ENCODE assay signal across 18 mouse cellular contexts in genomic region chr15:91056866-91057342, GRCm38 (mm10). TPM values are rescaled to one million over a fixed set of nuclear protein-coding genes. Genes with fewer than 3 reads are reported as not detected.
A peak's percentile ranks its signal among the peaks of the same experiment; 100 is the strongest.
DNase-seq lines count a peak whose midpoint lies in the region; ATAC-seq and TF ChIP-seq lines count a peak whose summit lies in the region.
"Had no signal": no experiment of that assay in that cellular context is flagged by ENCODE, and none has a peak within 500 bp of the region (broad histone marks: within the 10 kb centered on the region; RNA-seq: fewer than 3 reads in every experiment).

No protein-coding gene starts in this region.

- peak; percentile 26 for DNase-seq in liver, adult 2 months (ENCODE audit: extremely low read depth, low read depth, low spot score)
- DNase-seq in forebrain, embryonic 11.5 days (ENCODE audit: low spot score) = no peak
- DNase-seq in forebrain, embryonic 14.5 days (ENCODE audit: low spot score) = no peak
- DNase-seq in midbrain, embryonic 14.5 days = no peak
- DNase-seq in adrenal gland, postnatal 25 days = no peak
- no peak for DNase-seq in cerebellum, adult 11 months
- DNase-seq: adrenal gland, adult 8-10 months; cerebellum, adult 9-10 months; gastrocnemius, postnatal 25 days; heart, postnatal 4 days; lung, adult 18-20 months; thymus, postnatal 4 days had no signal

- no peaks in the 10 kb centered on the region for H3K27me3 ChIP-seq in liver, adult 2 months (ENCODE audit: control insufficient read depth, insufficient read depth, low read length)
- H3K27me3 ChIP-seq in liver, embryonic 12.5 days (replicated peaks) = no peaks in the 10 kb centered on the region
- no peaks in the 10 kb centered on the region for H3K27me3 ChIP-seq in forebrain, embryonic 11.5 days (ENCODE audit: control insufficient read depth, insufficient read depth, low read length)
- H3K27me3 ChIP-seq in forebrain, embryonic 14.5 days (replicated peaks; ENCODE audit: control insufficient read depth, insufficient read depth, low read length) = no peaks in the 10 kb centered on the region
- no peaks in the 10 kb centered on the region for H3K27me3 ChIP-seq in midbrain, embryonic 14.5 days (ENCODE audit: control insufficient read depth, insufficient read depth, low read length)
- H3K27me3 ChIP-seq: limb, embryonic 12.5 days had no signal

- H3K4me3 ChIP-seq in liver, adult 2 months (ENCODE audit: insufficient read depth, low read depth, low read length) = no peak overlapping the region
- no peak overlapping the region for H3K4me3 ChIP-seq in liver, embryonic 12.5 days
- no peak overlapping the region for H3K4me3 ChIP-seq in forebrain, embryonic 11.5 days (ENCODE audit: low read depth, low read length)
- H3K4me3 ChIP-seq in forebrain, embryonic 14.5 days (ENCODE audit: low read depth, low read length) = no peak overlapping the region
- no peak overlapping the region for H3K4me3 ChIP-seq in midbrain, embryonic 14.5 days (replicated peaks; ENCODE audit: low read depth, low read length)
- H3K4me3 ChIP-seq: heart, embryonic 10.5 days; layer of hippocampus, adult 2 months; limb, embryonic 12.5 days had no signal

- H3K4me1 ChIP-seq in liver, adult 2 months (ENCODE audit: control insufficient read depth, insufficient read depth, low read length) = no peaks in the 10 kb centered on the region
- H3K4me1 ChIP-seq in liver, embryonic 12.5 days = no peaks in the 10 kb centered on the region
- H3K4me1 ChIP-seq in forebrain, embryonic 11.5 days (replicated peaks; ENCODE audit: control insufficient read depth, insufficient read depth, low read length) = peaks cover 7% of the 10 kb centered on the region; the same call in 1 of the 2 replicates
- peaks cover 18% of the 10 kb centered on the region for H3K4me1 ChIP-seq in forebrain, embryonic 14.5 days (ENCODE audit: control insufficient read depth, insufficient read depth, low read length)
- peaks cover 11% of the 10 kb centered on the region for H3K4me1 ChIP-seq in midbrain, embryonic 14.5 days (ENCODE audit: control insufficient read depth, insufficient read depth, low read length)
- H3K4me1 ChIP-seq: limb, embryonic 12.5 days had no signal

- H3K9me3 ChIP-seq in liver, embryonic 12.5 days (replicated peaks) = no peaks in the 10 kb centered on the region
- H3K9me3 ChIP-seq in forebrain, embryonic 11.5 days (ENCODE audit: control insufficient read depth, low read length) = peaks cover 3% of the 10 kb centered on the region; the same call in 1 of the 2 replicates
- H3K9me3 ChIP-seq in forebrain, embryonic 14.5 days (replicated peaks; ENCODE audit: control insufficient read depth, low read length) = peaks cover 3% of the 10 kb centered on the region; the same call in 1 of the 2 replicates
- H3K9me3 ChIP-seq in midbrain, embryonic 14.5 days (ENCODE audit: control insufficient read depth, low read length) = peaks cover 3% of the 10 kb centered on the region; the same call in 1 of the 2 replicates
- H3K9me3 ChIP-seq: heart, embryonic 10.5 days; limb, embryonic 12.5 days had no signal

- no peak for TF ChIP-seq POLR2A in liver, adult 2 months (IDR thresholded peaks at IDR 0.05; ENCODE audit: extremely low read depth, insufficient read depth, low read length)

- WGBS in liver, adult 2 months = 61% methylated on average over 3 of the region's 3 CpGs
- 55% methylated on average over 3 of the region's 3 CpGs for WGBS in liver, embryonic 12.5 days (ENCODE audit: insufficient replicate concordance)
- WGBS in forebrain, embryonic 11.5 days = 65% methylated on average over 3 of the region's 3 CpGs
- 53% methylated on average over 3 of the region's 3 CpGs for WGBS in forebrain, embryonic 14.5 days
- 52% methylated on average over 3 of the region's 3 CpGs for WGBS in midbrain, embryonic 14.5 days

- H3K79me2 ChIP-seq in liver, adult 2 months (ENCODE audit: control insufficient read depth, insufficient read depth, low read length) = no peaks in the 10 kb centered on the region

- H3K27ac ChIP-seq in liver, adult 2 months (replicated peaks; ENCODE audit: insufficient read depth, low read depth, low read length) = no peak overlapping the region
- H3K27ac ChIP-seq in liver, embryonic 12.5 days = no peak overlapping the region
- H3K27ac ChIP-seq in forebrain, embryonic 11.5 days (ENCODE audit: low read depth, low read length) = peak overlapping the region; percentile 72
- H3K27ac ChIP-seq in forebrain, embryonic 14.5 days (ENCODE audit: low read depth, low read length) = no peak overlapping the region
- H3K27ac ChIP-seq in midbrain, embryonic 14.5 days (replicated peaks; ENCODE audit: low read depth, low read length) = 0 out of 2 replicates have a peak overlapping the region, but pooled peaks have one; percentile 8
- H3K27ac ChIP-seq: heart, embryonic 10.5 days; layer of hippocampus, adult 2 months; limb, embryonic 12.5 days; macrophage had no signal

- no peak for ATAC-seq in liver, embryonic 12.5 days
- ATAC-seq in forebrain, embryonic 11.5 days (replicated peaks; ENCODE audit: low FRiP score) = peak; percentile 19; the same call in 1 of the 2 replicates
- ATAC-seq in forebrain, embryonic 14.5 days = peak; percentile 22
- ATAC-seq in midbrain, embryonic 14.5 days (ENCODE audit: low FRiP score, low TSS enrichment) = no peak

- TF ChIP-seq CTCF in liver, adult 2 months (IDR thresholded peaks at IDR 0.05; ENCODE audit: low read depth, low read length) = no peak

- no peak overlapping the region for H3K4me2 ChIP-seq in liver, embryonic 12.5 days
- H3K4me2 ChIP-seq in forebrain, embryonic 11.5 days (ENCODE audit: low read depth, low read length, severe bottlenecking) = no peak overlapping the region
- no peak overlapping the region for H3K4me2 ChIP-seq in forebrain, embryonic 14.5 days (ENCODE audit: low read length)
- no peak overlapping the region for H3K4me2 ChIP-seq in midbrain, embryonic 14.5 days (ENCODE audit: low read length)
- H3K4me2 ChIP-seq: limb, embryonic 12.5 days had no signal

- no peaks in the 10 kb centered on the region for H3K36me3 ChIP-seq in liver, adult 2 months (ENCODE audit: control insufficient read depth, insufficient read depth, low read length)
- H3K36me3 ChIP-seq in liver, embryonic 12.5 days = no peaks in the 10 kb centered on the region
- no peaks in the 10 kb centered on the region for H3K36me3 ChIP-seq in forebrain, embryonic 11.5 days (ENCODE audit: control insufficient read depth, insufficient read depth, low read length)
- no peaks in the 10 kb centered on the region for H3K36me3 ChIP-seq in forebrain, embryonic 14.5 days (ENCODE audit: control insufficient read depth, insufficient read depth, low read length)
- no peaks in the 10 kb centered on the region for H3K36me3 ChIP-seq in midbrain, embryonic 14.5 days (ENCODE audit: control insufficient read depth, insufficient read depth, low read length)
- H3K36me3 ChIP-seq: G1E; heart, embryonic 10.5 days; limb, embryonic 12.5 days had no signal

- no peak overlapping the region for H3K9ac ChIP-seq in liver, adult 2 months (ENCODE audit: low read depth, low read length)
- no peak overlapping the region for H3K9ac ChIP-seq in liver, embryonic 12.5 days
- H3K9ac ChIP-seq in forebrain, embryonic 11.5 days (ENCODE audit: low read length) = 0 out of 2 replicates have a peak overlapping the region, but pooled peaks have one; percentile 3
- H3K9ac ChIP-seq in forebrain, embryonic 14.5 days (ENCODE audit: low read length) = no peak overlapping the region
- no peak overlapping the region for H3K9ac ChIP-seq in midbrain, embryonic 14.5 days (replicated peaks; ENCODE audit: low read length)
- H3K9ac ChIP-seq: limb, embryonic 12.5 days had no signal

RNA-seq across cellular contexts. Expression of gene Kif21a, which starts 7.2 kb away (rescaled TPM):
- 40.9 and 47.9 TPM in 2 replicates for total RNA-seq in liver, adult 2 months (2014; rRNA removed)
- polyA plus RNA-seq in liver, adult 2 months (2012; rRNA removed) = 8.1 and 8.6 TPM in 2 replicates
- polyA plus RNA-seq in liver, embryonic 12.5 days (2016; fragmentation: Nextera tagmentation; extraction: Ambion mirVana) = 1.9 and 2.0 TPM in 2 replicates
- 45.3 and 48.8 TPM in 2 replicates for polyA plus RNA-seq in forebrain, embryonic 11.5 days (2014; fragmentation: Nextera tagmentation; extraction: Ambion mirVana)
- 50.3 and 53.6 TPM in 2 replicates for polyA plus RNA-seq in forebrain, embryonic 14.5 days (2014; fragmentation: Nextera tagmentation; extraction: Ambion mirVana)
- polyA plus RNA-seq in midbrain, embryonic 14.5 days (2014; fragmentation: Nextera tagmentation; extraction: Ambion mirVana) = 63.4 and 72.2 TPM in 2 replicates
- total RNA-seq in adrenal gland, postnatal 25 days (2021) = 15.4 and 23.0 TPM in 2 replicates
- total RNA-seq: G1E had no signal
- polyA plus RNA-seq: G1E, macrophage had no signal

Comparison
In these comparisons a context has a peak if more than half of its experiments do, and no peak if none do; other contexts are left out.
1. H3K27ac ChIP-seq: peak in forebrain, embryonic 11.5 days (single experiment) and midbrain, embryonic 14.5 days (single experiment); none in liver, adult 2 months (single experiment), liver, embryonic 12.5 days (single experiment) and forebrain, embryonic 14.5 days (single experiment).
2. ATAC-seq: peak in forebrain, embryonic 11.5 days (single experiment) and forebrain, embryonic 14.5 days (single experiment); none in liver, embryonic 12.5 days (single experiment) and midbrain, embryonic 14.5 days (single experiment).